Mouse (Mus musculus): ENCODE results near the gene Phlpp1. TPM values are rescaled to one million over a fixed set of nuclear protein-coding genes. Genes with fewer than 3 reads are reported as not detected.

The Phlpp1 gene
- total RNA-seq (2023), result 5.8 and 9.6 TPM in 2 replicates

DNA sequence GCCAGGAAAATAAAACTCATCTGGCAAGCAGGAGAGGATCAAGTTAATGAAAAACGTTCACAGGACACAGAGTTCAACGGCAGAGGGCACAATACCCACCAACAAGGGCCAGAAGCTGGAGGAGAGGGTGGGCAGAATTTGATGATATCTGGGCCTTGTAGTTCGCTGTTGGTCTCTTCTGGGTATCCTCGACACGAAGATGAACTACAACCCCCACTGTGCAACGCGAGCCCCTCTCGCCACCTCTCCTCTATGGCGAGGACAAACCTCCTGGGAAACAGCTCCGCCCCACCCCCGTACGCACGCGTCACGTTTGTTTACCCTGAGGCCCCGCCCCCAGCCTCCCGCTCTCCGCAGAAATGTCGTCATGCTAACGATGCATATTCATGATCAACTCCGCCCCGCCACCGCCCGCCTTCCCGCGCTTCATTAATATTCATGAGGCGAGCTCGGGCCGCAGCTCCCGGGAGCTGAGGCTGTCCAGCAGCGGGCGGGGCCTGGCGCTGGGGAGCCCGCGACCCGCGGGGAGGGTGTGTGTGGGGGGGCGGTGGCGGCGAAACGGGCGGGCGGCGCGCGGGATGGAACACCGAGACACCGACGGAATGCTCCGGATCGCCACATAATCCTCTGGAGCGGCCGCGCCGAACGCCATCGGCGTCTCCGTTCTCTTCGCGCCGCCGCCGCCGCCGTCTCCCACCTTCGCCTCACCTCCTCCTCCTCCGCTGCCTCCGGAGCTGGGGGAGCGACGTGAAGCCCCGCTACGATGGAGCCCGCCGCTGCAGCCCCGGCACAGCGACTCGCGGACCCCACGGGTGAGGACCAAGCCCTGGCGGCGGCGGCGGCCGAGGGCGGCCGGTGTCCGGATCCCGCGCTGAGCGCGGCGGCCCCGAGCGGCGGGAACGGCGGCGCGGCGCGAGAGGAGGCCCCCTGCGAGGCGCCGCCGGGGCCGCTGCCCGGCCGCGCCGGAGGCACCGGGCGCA is at the start of gene Phlpp1:
Gene Phlpp1, plus strand, starts transcription at position 512 of the 980 bp plus-strand sequence.

Other genes starting within 250 kb of the Phlpp1 start
- 40.9 and 54.2 TPM in 2 replicates for gene Zcchc2, start 181.3 kb upstream of the Phlpp1 start, total RNA-seq (2023)